Mouse (Mus musculus) embryonic facial prominence, embryonic 13.5 days (tissue): ENCODE measurements around the gene Pnp2. TPM values are rescaled to one million over a fixed set of nuclear protein-coding genes. Genes with fewer than 3 reads are reported as not detected.
"Not testable (repeated sequence)": the region's sequence is repeated elsewhere in the genome, so short reads cannot be mapped to it uniquely, and the experiment has no call there.

Experiments used
- ATAC-seq: fragments of 200-750 bp; cut with Nextera tagmentation; 2 replicates; pipeline ENCODE4 v1.8.0; 2017; ENCODE audit warnings: low read depth; ENCODE audit not compliant: insufficient number of reproducible peaks, insufficient read depth, low FRiP score, low TSS enrichment
- H3K27ac ChIP-seq: fragments of 300-500 bp; sonication (generic); 2 replicates; pipeline ENCODE4 v1.5.1; 2015; ENCODE audit warnings: moderate library complexity, mild to moderate bottlenecking, inconsistent platforms
- H3K27me3 ChIP-seq: fragments of 300-500 bp; sonication (generic); 2 replicates; pipeline ENCODE4 v1.6.1; 2015; ENCODE audit warnings: mild to moderate bottlenecking, inconsistent platforms
- H3K36me3 ChIP-seq: fragments of 300-500 bp; sonication (generic); 2 replicates; pipeline ENCODE4 v1.6.1; 2015; ENCODE audit warnings: mild to moderate bottlenecking, inconsistent platforms
- H3K4me1 ChIP-seq: fragments of 300-500 bp; sonication (generic); 2 replicates; pipeline ENCODE4 v1.6.1; 2015; ENCODE audit warnings: inconsistent platforms
- H3K4me2 ChIP-seq: fragments of 300-500 bp; sonication (generic); 2 replicates; pipeline ENCODE4 v1.6.1; 2015; ENCODE audit warnings: moderate library complexity, mild to moderate bottlenecking, inconsistent platforms
- H3K4me3 ChIP-seq: fragments of 300-500 bp; sonication (generic); 2 replicates; pipeline ENCODE4 v1.5.1; 2015; ENCODE audit warnings: mild to moderate bottlenecking, inconsistent platforms
- H3K9ac ChIP-seq: fragments of 300-500 bp; sonication (generic); 2 replicates; pipeline ENCODE4 v1.6.1; 2015; ENCODE audit warnings: mild to moderate bottlenecking, inconsistent platforms
- H3K9me3 ChIP-seq: fragments of 300-500 bp; sonication (generic); 2 replicates; pipeline ENCODE4 v1.6.1; 2016; ENCODE audit warnings: inconsistent platforms
- WGBS: fragments of 180-500 bp; shearing (Covaris S2); methylation state at CpG from one replicate; pipeline ENCODE4 v1.1.7; 2015; ENCODE audit warnings: mixed read lengths; 5-methylcytosine and 5-hydroxymethylcytosine counted together
- polyA plus RNA-seq: library from polyadenylated mRNA; unstranded; fragments of >200 nt; fragmentation: Nextera tagmentation; extraction: Ambion mirVana; gene quantifications from 2 replicates; pipeline ENCODE4 v1.2.1, GENCODE M21; 2015

Gene Pnp2
- polyA plus RNA-seq, 1 experiment from 2014 or later, result 0.39 TPM

DNA sequence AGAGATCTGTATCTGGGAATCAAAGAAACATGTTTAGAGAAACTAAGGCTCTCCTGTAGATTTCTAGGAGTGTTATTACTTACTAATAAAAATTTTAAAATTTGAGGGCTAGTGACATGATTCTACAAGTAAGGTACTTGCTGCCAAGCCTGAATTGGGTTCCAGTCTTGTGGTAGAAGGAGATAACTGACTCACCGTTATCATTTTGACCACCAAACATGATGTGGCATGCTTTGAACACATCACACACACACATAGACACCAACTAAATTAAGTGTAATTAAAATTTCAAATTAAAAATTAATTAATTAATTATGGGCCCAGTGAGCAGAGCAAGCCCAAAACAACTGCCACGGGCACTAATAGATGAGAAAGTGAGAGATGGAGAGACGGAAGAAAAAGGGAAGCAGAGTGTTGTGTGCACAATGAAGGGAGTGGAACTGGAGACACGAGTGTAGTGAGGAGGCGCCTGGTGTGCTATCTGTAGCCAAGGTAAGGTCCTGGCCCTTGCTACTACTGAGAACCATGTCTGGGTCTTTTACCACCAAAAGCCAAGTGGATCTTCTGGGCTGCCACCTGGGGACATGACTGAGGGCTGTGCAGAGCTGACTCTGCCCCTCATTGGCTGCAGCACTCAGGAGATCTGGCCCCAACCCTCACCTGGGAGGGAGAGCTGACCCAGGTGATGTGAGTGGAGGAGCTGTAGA lies 2.6 kb downstream of the Pnp2 start:
- H3K4me1 ChIP-seq, H3K9ac ChIP-seq, H3K4me3 ChIP-seq, H3K27me3 ChIP-seq, H3K36me3 ChIP-seq, ATAC-seq, H3K27ac ChIP-seq, H3K9me3 ChIP-seq, H3K4me2 ChIP-seq: not testable (repeated sequence)
- 88% methylated on average over 5 of the region's 5 CpGs for WGBS

DNA sequence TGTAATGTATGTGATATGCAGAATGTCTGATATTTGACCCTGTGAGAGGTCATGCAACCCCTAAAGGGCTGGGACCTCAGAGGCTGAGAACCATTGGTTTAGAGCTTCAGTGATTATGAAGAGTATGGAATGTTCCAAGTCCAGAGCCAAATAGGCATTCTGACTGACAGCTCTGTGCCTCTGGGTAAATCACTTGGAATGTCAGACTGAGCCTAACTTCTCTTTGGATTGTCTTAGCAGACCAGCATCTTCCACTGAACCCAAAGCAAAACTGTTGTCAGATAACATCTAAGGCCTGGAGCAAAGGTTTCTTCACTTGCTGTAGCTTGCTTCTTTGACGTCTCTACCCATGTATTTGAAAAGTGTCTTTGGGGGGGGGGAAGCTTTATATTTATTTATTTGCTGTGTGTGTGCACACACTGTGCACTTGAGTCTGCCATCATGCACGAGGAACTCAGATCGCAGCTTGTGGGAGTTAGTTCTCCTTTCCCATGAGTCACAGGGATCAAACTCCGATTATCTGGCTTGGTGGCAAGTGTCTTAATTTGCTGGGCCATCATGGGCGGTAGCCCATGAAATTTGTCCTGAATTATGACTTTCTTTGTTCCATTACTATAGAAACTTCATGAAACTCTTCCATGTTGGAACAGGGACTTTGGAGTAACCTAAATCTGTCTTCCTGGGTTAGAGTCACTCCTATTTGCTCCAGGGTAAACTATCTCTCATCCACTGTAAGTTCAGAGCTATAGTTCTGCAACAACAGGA lies 12.6 kb downstream of the Pnp2 start:
- Histone ChIP-seq H3K4me1 (no peaks in the 10 kb centered on the region), H3K4me2 (no peak overlapping the region), H3K27me3 (no peaks in the 10 kb centered on the region), H3K27ac (no peak overlapping the region), H3K36me3 (no peaks in the 10 kb centered on the region), H3K4me3 (no peak overlapping the region), H3K9me3 (no peaks in the 10 kb centered on the region), H3K9ac (no peak overlapping the region)
- WGBS, result 73% methylated on average over 5 of the region's 5 CpGs
- no peak for ATAC-seq

DNA sequence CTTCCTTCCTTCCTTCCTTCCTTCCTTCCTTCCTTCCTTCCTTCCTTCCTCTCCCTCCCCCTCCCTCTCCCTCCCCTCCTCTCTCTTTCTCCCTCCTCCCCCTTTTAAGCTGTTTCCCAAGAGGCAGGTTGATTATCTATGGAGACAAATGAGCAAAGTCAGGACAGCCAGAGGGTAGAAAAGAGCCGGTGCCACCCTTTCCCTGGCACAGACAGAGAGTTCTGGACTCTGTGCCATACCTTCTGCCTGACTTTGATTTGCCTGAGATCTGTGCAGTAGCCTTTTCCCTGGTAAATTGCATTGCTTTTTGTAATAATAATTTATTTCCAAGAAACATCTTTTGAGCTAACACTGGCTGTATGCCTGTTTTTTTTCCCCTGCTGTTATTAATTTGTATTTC lies 13.2 kb downstream of the Pnp2 start:
- Histone ChIP-seq H3K4me1 (no peaks in the 10 kb centered on the region), H3K27ac (no peak overlapping the region), H3K4me2 (no peak overlapping the region), H3K27me3 (no peaks in the 10 kb centered on the region), H3K9ac (no peak overlapping the region), H3K4me3 (no peak overlapping the region), H3K36me3 (no peaks in the 10 kb centered on the region), H3K9me3 (no peaks in the 10 kb centered on the region)
- ATAC-seq, result no peak
- 0% methylated on average over 1 of the region's 1 CpGs for WGBS

DNA sequence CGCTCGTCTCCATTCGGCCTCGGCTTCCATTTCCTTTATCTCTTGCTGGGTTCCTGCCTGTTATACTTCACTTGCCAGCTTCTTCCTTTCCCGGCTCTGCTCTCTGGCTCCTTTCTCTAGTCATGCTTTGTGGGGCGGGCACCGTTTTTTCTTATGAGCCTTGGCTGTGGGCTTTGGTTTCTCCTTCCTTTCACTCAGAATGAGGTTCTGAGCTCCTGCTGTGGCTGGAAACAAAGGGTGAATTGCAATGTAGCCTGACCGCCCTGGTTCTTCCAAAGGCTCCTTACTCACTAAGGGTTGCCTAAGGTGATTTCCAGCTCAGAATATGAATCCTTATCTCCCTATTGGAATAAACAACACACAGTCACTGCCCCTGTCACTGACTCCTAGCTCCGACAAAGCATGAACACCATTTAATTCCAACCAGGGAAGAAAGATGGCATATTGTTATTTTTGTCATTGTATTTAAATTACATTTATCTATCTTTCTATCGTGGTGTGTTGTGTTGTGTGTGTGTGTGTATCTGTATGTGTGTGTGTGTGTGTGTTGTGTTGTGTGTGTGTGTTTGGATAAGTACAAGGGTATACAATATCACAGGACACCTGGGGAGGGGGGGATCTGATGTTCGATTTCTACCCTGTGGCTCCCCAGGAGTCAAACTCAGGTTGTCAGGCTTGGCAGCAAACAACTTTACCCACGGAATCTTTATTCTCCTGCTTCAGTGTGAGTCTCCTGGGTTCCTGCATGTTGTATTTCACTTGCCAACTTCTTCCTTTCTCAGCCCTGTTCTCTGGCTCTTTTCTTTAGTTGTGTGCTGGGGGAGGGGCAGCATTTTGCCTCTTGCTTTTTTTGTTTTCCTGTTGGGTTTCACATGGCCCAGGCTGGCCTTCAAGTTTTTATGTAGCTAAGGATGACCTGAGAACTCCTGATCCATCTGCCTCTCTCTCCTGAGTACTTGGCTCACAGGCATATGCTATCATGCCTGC lies 14.1 kb downstream of the Pnp2 start:
- no peak for ATAC-seq
- 27% methylated on average over 12 of the region's 12 CpGs for WGBS
- 0 out of 2 replicates have a peak overlapping the region, but pooled peaks have one; percentile 3 for H3K4me2 ChIP-seq
- no peak overlapping the region for H3K9ac ChIP-seq
- no peaks in the 10 kb centered on the region for H3K4me1 ChIP-seq
- H3K9me3 ChIP-seq, result no peaks in the 10 kb centered on the region
- no peaks in the 10 kb centered on the region for H3K27me3 ChIP-seq
- no peak overlapping the region for H3K27ac ChIP-seq
- no peak overlapping the region for H3K4me3 ChIP-seq
- no peaks in the 10 kb centered on the region for H3K36me3 ChIP-seq

DNA sequence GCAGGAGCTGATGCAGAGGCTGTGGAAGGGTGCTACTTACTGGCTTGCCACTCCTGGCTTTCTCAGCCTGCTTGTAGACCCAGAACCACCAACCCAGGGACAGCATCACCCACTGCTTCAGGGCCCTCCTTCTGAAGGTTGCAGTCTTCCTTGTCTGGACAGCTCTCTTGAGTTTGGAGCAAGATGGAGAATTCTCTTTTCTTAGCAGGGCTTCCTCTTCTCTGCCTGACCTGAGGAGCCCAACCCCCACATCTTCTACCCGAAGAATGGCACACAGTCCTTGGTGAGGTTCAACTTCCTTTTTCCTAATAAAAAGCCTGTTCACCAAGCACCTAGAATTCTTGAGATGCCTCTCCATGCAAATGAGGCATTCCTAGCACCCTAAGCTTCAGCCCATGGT lies 15.0 kb downstream of the Pnp2 start:
- Histone ChIP-seq H3K4me1 (no peaks in the 10 kb centered on the region), H3K9ac (no peak overlapping the region), H3K4me3 (no peak overlapping the region), H3K9me3 (no peaks in the 10 kb centered on the region), H3K4me2 (no peak overlapping the region), H3K36me3 (no peaks in the 10 kb centered on the region), H3K27me3 (no peaks in the 10 kb centered on the region), H3K27ac (no peak overlapping the region)
- no peak for ATAC-seq
- 64% methylated on average over 1 of the region's 1 CpGs for WGBS

DNA sequence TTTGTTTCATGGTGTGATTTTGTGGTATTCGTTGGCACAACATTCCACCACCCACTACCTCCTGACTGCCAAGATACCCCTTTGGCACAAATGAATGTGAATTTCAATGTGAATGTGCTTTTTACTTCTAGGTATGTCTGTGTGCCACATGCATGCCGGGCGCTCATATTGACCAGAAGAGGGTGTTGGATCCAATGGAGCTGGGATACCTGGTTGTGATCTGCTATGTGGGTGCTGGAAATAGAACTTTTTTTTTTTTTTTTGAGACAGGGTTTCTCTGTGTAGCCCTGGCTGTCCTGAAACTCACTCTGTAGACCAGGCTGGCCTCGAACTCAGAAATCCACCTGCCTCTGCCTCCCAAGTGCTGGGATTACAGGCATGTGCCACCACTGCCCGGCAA lies 17.3 kb downstream of the Pnp2 start:
- H3K4me2 ChIP-seq, H3K9ac ChIP-seq, H3K27ac ChIP-seq, H3K27me3 ChIP-seq, H3K36me3 ChIP-seq, H3K4me3 ChIP-seq, H3K9me3 ChIP-seq, ATAC-seq, H3K4me1 ChIP-seq: not testable (repeated sequence)
- WGBS, result 93% methylated on average over 5 of the region's 5 CpGs

DNA sequence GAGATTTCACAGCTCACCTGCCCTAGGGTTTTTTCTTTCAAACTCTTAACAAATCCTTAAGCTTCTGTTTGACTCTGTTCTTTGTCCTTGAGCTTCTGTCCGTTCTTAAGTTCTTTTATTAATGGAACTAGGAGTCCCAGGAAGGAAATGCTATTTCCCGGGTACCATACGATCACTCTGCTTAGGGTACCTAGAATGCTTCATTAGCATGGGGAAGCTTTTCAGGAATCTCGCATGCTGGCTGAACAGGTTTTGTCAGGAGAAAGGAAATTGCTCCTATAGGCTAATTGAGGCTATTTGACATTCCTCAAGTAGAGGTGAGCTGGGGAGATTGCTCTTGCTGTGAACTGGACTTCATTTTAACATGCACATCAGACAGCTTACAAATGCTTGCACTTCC lies 17.9 kb downstream of the Pnp2 start:
- Histone ChIP-seq H3K27ac (no peak overlapping the region), H3K9me3 (no peaks in the 10 kb centered on the region), H3K4me2 (no peak overlapping the region), H3K4me1 (no peaks in the 10 kb centered on the region; the same call in 1 of the 2 replicates), H3K9ac (no peak overlapping the region), H3K4me3 (no peak overlapping the region), H3K36me3 (no peaks in the 10 kb centered on the region), H3K27me3 (no peaks in the 10 kb centered on the region)
- 43% methylated on average over 4 of the region's 4 CpGs for WGBS
- ATAC-seq, result no peak

DNA sequence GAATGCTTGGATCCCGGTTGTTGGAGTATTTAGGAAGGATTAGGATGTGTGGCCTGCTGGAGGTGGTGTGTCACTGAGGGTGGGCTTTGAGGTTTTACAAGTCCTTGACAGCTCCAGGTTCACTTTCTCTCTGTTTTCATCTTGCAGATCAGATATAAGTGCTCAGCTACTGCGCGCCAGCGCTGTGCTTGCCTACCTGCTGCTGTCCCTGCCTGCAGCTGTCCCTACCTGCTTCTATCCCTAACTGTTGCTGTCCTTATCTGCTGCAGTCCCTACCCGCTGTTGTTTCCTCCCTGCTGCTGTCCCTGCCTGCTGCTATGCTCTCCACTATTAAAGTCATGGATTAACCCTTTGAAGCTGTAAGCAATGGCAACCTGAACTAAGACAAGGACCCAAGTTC lies 19.2 kb downstream of the Pnp2 start:
- no peak for ATAC-seq
- H3K36me3 ChIP-seq, result no peaks in the 10 kb centered on the region
- no peaks in the 10 kb centered on the region for H3K27me3 ChIP-seq
- no peak overlapping the region for H3K9ac ChIP-seq
- no peak overlapping the region for H3K27ac ChIP-seq
- no peaks in the 10 kb centered on the region; the same call in 1 of the 2 replicates for H3K4me1 ChIP-seq
- H3K4me2 ChIP-seq, result no peak overlapping the region
- no peaks in the 10 kb centered on the region for H3K9me3 ChIP-seq
- no peak overlapping the region for H3K4me3 ChIP-seq
- WGBS, result 47% methylated on average over 5 of the region's 5 CpGs

DNA sequence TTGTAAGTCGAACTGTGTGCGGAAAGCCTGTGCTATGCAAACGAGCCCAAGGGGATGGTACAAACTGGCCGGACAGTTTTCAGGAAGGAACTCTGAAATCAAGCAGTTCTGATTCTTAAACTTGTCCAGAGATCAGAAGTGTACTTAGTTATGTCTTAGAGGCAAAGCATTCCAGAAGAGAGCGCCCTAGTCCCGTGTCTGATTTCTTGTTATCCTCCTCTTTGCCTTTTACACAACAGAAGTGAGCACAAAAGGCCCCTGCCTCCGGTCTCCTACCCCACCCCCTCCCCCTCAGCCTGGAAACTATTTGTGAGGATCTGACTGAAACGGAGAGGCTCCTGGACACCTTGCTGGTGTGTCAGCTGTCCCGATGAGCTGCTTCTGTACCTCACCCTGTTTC lies 20.9 kb downstream of the Pnp2 start:
- no peaks in the 10 kb centered on the region; the same call in 1 of the 2 replicates for H3K4me1 ChIP-seq
- no peaks in the 10 kb centered on the region for H3K9me3 ChIP-seq
- peak overlapping the region; percentile 32 for H3K4me2 ChIP-seq
- H3K9ac ChIP-seq, result peak overlapping the region; percentile 27; the same call in 1 of the 2 replicates
- no peak overlapping the region for H3K27ac ChIP-seq
- no peak for ATAC-seq
- no peak overlapping the region for H3K4me3 ChIP-seq
- no peaks in the 10 kb centered on the region for H3K27me3 ChIP-seq
- no peaks in the 10 kb centered on the region for H3K36me3 ChIP-seq
- WGBS, result 12% methylated on average over 9 of the region's 9 CpGs

DNA sequence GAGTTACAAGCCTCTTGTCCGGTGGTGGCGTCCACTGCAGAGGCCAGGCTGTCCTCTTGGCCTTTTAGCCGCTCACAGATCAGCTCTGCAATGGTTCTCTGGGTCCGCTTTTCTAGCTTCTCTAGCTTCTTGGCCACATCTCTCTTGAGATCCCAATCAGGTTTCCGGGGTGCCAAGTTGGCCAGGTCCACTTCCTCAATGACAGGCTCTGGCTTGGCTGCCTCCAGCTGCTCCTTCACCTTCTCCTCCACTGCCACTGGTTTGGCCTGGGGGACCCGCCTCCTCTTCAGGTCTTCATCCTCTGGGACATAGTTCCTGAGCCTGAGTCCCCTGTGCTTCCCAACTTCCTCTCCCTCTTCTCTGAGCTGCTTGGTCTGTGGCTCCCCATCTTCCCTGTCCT lies 22.7 kb downstream of the Pnp2 start:
- not testable (repeated sequence) for H3K4me2 ChIP-seq
- WGBS, result 89% methylated on average over 6 of the region's 6 CpGs

DNA sequence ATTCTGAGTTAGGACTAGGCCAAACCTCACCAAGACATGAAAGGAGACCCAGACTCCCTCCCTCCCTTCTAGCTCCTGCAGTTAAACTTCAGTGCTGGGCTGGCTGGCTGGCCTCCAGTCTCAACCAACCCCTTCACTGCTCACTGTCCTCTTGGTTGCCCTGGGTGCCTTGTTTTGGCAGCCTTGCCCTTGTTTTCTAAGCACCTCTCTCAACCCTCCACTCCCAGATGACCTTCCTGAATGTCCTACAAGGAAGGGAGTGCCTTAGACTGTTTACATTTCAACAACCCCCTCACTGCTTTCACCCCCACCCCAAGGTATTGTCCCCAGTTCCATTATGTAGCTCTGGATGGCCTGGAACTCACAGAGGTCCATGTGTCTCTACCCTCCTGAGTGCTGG lies 23.8 kb downstream of the Pnp2 start:
- no peak overlapping the region for H3K9ac ChIP-seq
- no peaks in the 10 kb centered on the region for H3K36me3 ChIP-seq
- no peaks in the 10 kb centered on the region for H3K27me3 ChIP-seq
- H3K4me1 ChIP-seq, result no peaks in the 10 kb centered on the region; the same call in 1 of the 2 replicates
- no peak for ATAC-seq
- H3K27ac ChIP-seq, result no peak overlapping the region
- H3K4me2 ChIP-seq, result no peak overlapping the region
- H3K9me3 ChIP-seq, result no peaks in the 10 kb centered on the region
- no peak overlapping the region for H3K4me3 ChIP-seq

More for the DNA sequence above, 22.7 kb downstream of the Pnp2 start:
- H3K9me3 ChIP-seq, H3K27ac ChIP-seq, H3K4me3 ChIP-seq, H3K4me1 ChIP-seq, H3K36me3 ChIP-seq, H3K9ac ChIP-seq, ATAC-seq, H3K27me3 ChIP-seq: not testable (repeated sequence)
